Mouse (Mus musculus): ENCODE data around the gene Nrd1.

DNA sequence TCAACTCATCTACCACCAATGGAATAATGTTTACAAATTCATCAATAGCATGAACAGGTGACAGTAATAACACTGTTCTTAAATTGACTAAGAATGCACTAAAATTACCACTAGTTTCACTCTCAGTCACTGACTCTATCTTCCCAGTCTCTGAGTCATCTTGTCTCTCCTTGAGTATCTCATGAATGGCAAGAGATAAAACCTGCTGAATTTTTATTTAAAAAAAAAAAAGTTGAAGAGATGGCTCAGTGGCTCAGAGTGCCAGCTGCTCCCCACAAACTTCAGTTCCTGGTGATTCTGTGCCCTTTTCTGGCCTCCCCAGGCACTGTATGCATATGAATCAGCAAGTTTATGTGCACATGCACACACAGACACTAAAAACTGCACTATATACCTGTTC, 104.8 kb downstream of the Nrd1 start:
- TF ChIP-seq CTCF (IDR thresholded peaks at IDR 0.05; ENCODE audit: low read depth): no peak
- no peak for TF ChIP-seq EP300 (optimal IDR thresholded peaks at IDR 0.05)

All from stomach, postnatal 0 days (tissue).